Mouse (Mus musculus) heart, embryonic 16.5 days (tissue): Measurements from ENCODE around the gene Rhobtb3. TPM values are rescaled to one million over a fixed set of nuclear protein-coding genes. Genes with fewer than 3 reads are reported as not detected.

Experiments
- polyA plus RNA-seq: library from polyadenylated mRNA; unstranded; fragments of >200 nt; fragmentation: Nextera tagmentation; extraction: Ambion mirVana; gene quantifications from 2 replicates; pipeline ENCODE4 v1.2.1, GENCODE M21; 2015

Gene Rhobtb3
- polyA plus RNA-seq, 1 experiment from 2014 or later: 16.4 TPM

Other genes with a start within 250 kb of the Rhobtb3 start
- gene Ell2, start 237.2 kb downstream of the Rhobtb3 start, polyA plus RNA-seq: 3.8 and 5.2 TPM in 2 replicates
- 125 and 135 TPM in 2 replicates for gene Glrx, start 104.1 kb downstream of the Rhobtb3 start, polyA plus RNA-seq
- 0.14 and 0.37 TPM in 2 replicates for gene Spata9, start 23.2 kb upstream of the Rhobtb3 start, polyA plus RNA-seq
- gene Rfesd, start 74.8 kb upstream of the Rhobtb3 start, polyA plus RNA-seq: 11.7 and 12.0 TPM in 2 replicates
- 0.08 TPM in 1 of 2 replicates, not detected in the other for gene Gpr150, start 113.1 kb upstream of the Rhobtb3 start, polyA plus RNA-seq
- 3.7 and 4.5 TPM in 2 replicates for gene Arsk, start 154.7 kb upstream of the Rhobtb3 start, polyA plus RNA-seq
- 7.6 and 8.0 TPM in 2 replicates for gene Ttc37, start 154.8 kb upstream of the Rhobtb3 start, polyA plus RNA-seq